Mouse (Mus musculus): ENCODE data around the gene Rpl29.

Rpl29 gene

GRCm38 (mm10) chr9:106429221-106430014, at the start of gene Rpl29:
Rpl29 (plus strand) TSS chr9:106429454.
- peak; percentile 96 to 99 for DNase-seq (ENCODE audit: inconsistent age in 2 of 2, low spot score in 1 of 2)

- peak in 1 of 2 experiments; percentile 44 for DNase-seq (ENCODE audit: inconsistent age in 2 of 2, low spot score in 1 of 2)
These were observed 42.9 kb upstream of the Rpl29 start for GRCm38 (mm10) chr9:106386181-106386864.

DNA sequence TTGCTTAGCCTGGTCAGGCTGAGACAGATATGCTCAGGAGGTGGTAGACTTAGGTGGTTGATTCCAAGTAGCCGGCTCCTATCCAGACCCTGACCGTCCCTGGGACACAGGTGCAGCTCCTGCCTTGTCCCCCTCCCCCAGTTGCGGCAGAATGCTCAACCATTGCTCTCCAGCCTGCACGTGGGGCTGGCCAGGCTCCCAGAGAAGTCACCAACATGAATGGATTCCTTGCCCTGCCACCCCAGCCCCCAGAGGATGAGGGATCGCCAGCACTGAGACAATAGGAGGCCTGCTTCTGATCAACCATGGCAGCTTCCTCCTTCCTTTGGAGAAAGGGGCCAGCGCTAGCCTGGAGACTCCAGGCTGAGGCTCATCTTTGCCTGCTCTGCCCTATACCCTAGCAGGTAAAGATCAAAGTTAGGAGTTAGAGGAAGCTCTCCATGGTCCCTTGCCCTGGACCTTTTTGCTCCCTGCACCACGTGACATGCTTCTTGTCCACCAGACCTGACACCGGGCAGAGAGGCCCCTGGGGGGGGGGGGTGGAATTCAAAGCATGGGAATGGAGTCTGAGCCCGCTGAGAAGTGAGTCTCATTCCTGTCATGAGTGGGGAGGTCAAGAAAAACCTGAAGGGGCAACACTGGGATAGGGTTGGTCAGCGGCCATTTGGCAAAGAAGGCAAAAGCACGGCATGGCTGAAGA, 36.3 kb upstream of the Rpl29 start:
- DNase-seq (ENCODE audit: inconsistent age in 2 of 2, low spot score in 1 of 2): no peak

DNA sequence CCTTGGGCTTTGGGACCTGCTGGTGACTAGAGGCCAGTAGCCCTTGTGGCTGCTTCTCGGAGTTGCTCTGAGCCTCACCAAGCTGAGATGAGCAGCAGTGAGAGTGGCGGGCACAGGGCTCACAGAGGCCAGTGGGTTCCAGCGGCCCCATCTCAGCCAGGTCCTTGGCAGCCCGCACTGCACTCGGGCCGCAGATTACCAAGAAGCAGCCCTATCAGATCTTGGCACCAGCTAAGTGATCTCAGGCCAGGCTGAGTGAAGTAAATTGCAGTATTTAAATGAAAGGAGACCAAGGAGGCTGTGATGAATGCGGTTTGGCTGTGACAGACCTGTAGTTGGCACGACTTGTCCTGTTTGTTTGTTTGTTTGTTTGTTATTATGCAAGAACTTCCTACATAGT, 35.7 kb upstream of the Rpl29 start:
- no peak for DNase-seq (ENCODE audit: inconsistent age in 2 of 2, low spot score in 1 of 2)

GRCm38 (mm10) chr9:106394649-106395602, 34.3 kb upstream of the Rpl29 start:
- DNase-seq (ENCODE audit: inconsistent age in 2 of 2, low spot score in 1 of 2): peak in 1 of 2 experiments; percentile 37

DNA sequence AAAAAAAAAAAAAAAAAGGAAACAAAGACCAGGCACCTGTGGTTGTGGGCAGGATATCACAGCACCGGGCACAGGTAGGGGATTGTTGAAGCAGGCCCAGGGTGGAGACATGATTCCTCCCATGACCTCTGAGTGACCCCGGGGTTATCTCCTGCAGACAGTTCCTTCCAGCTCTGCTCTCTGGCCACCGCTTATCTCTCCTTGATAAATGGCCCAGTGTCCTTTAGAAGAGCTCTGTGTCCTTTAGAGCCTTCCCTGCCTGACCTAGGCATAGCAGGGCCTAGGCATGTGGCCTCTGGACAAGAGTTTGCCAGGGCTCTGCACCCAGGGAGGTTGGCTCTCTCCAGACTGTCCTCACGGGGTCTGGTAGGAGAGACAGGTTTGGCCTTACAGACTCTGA, 31.5 kb upstream of the Rpl29 start:
- DNase-seq (ENCODE audit: inconsistent age in 2 of 2, low spot score in 1 of 2): peak; percentile 68 to 78

DNA sequence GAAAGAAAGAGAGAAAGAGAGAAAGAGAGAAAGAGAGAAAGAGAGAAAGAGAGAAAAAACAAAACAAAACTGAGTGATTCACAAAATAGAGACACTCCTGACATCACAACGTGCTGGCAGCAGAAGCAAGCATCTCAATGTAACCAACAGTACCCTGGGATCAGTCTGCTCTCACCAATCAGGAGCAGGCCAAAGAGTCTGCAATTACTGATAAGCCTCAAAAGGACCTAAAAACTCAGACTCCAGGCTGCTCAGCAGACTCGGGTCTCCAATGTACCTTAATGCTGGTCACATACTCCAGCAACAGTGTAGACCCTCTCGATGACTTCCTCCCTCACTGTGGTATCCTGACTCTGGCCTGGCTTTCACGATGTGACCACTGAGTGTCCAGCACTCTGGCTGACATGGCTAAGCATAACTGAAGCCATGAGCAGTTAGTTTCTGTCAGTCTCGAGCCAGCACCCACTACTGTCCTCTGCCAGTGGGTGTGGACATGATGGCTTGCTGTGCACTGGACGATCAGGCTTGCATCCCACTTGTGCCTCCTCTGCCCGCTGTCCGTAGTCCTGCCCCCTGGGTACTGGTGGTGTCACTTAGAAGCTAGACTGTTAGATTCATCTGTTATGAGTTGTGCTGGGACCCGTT, 30.5 kb upstream of the Rpl29 start:
- no peak for DNase-seq (ENCODE audit: inconsistent age in 2 of 2, low spot score in 1 of 2)

- DNase-seq (ENCODE audit: inconsistent age in 2 of 2, low spot score in 1 of 2): no peak
These were observed 29.4 kb upstream of the Rpl29 start for GRCm38 (mm10) chr9:106399808-106400207.

DNA sequence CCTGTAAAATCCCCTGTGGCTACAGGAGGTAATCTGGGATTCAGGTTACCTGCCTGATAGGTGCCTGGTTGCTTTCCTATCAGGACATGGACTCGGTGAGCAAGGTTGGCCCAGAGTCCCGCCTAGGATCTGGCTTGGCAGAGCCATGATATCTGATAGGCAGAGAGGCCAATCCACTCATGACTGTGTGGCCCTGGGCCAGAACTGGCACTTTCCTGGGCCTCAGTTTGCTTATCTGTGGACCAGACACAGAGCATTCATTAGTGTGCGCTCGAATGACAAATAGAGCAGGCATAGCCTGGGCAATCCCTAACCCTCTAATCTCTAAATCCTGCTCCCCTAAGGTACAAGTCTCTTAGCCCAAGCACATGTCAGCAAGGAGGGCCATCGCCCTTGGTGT, 27.1 kb upstream of the Rpl29 start:
- DNase-seq (ENCODE audit: inconsistent age in 2 of 2, low spot score in 1 of 2): no peak

- no peak for DNase-seq (ENCODE audit: inconsistent age in 2 of 2, low spot score in 1 of 2)
These were observed 26.5 kb upstream of the Rpl29 start for GRCm38 (mm10) chr9:106402607-106403375.

GRCm38 (mm10) chr9:106405275-106405674, 24.0 kb upstream of the Rpl29 start:
- peak in 1 of 2 experiments; percentile 38 for DNase-seq (ENCODE audit: inconsistent age in 2 of 2, low spot score in 1 of 2)

- peak; percentile 54 to 69 for DNase-seq (ENCODE audit: inconsistent age in 2 of 2, low spot score in 1 of 2)
These were observed 22.7 kb upstream of the Rpl29 start for GRCm38 (mm10) chr9:106406443-106407078.

- no peak for DNase-seq (ENCODE audit: inconsistent age in 2 of 2, low spot score in 1 of 2)
These were observed 20.2 kb upstream of the Rpl29 start for GRCm38 (mm10) chr9:106409096-106409495.

GRCm38 (mm10) chr9:106410086-106410650, 19.1 kb upstream of the Rpl29 start:
- DNase-seq (ENCODE audit: inconsistent age in 2 of 2, low spot score in 1 of 2): no peak

GRCm38 (mm10) chr9:106411091-106411594, 18.1 kb upstream of the Rpl29 start:
- DNase-seq (ENCODE audit: inconsistent age in 2 of 2, low spot score in 1 of 2): no peak

- no peak for DNase-seq (ENCODE audit: inconsistent age in 2 of 2, low spot score in 1 of 2)
These were observed 17.5 kb upstream of the Rpl29 start for GRCm38 (mm10) chr9:106411729-106412128.

- DNase-seq (ENCODE audit: inconsistent age in 2 of 2, low spot score in 1 of 2): peak in 1 of 2 experiments; percentile 65
These were observed 17.0 kb upstream of the Rpl29 start for GRCm38 (mm10) chr9:106412210-106412609.

DNA sequence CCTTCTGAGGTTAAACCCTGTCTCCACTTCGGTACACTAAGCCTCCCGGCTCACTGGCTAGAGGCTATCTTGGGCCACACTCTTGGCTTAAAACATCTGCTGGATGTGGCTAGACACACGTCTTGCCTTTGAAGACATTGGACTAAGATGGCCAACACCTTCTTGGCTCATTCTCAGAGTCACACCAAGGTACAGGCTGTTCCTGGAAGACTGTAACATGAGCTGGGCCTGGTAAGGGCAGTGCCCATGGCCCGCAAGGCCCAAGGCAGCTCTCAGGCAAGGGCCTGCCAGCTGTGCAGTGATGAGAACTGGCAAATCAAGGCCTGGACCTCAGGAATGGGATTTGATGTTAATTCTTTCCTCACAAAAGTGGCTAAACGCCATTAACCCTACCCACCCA, 15.6 kb upstream of the Rpl29 start:
- no peak for DNase-seq (ENCODE audit: inconsistent age in 2 of 2, low spot score in 1 of 2)

Data from adrenal gland, adult (tissue).